Mouse (Mus musculus) megakaryocyte, embryonic 14.5 days (primary cell): ENCODE data around the gene Ino80b. TPM values are rescaled to one million over a fixed set of nuclear protein-coding genes. Genes with fewer than 3 reads are reported as not detected.
A peak's percentile ranks its signal among the peaks of the same experiment; 100 is the strongest.

Experiments
- H3K27me3 ChIP-seq: replicated peaks from 2 replicates; pipeline ENCODE3; 2012; ENCODE audit warnings: inconsistent platforms
- H3K36me3 ChIP-seq: replicated peaks from 2 replicates; pipeline ENCODE3; 2012; ENCODE audit warnings: low read length, inconsistent platforms, mixed read lengths
- H3K4me1 ChIP-seq: 2 replicates; pipeline ENCODE4 v1.6.1; 2012; ENCODE audit warnings: inconsistent platforms
- H3K4me3 ChIP-seq: replicated peaks from 2 replicates; pipeline ENCODE3; 2012; ENCODE audit warnings: moderate library complexity, mild to moderate bottlenecking, inconsistent platforms
- H3K9me3 ChIP-seq: 2 replicates; pipeline ENCODE4 v1.6.1; 2012; ENCODE audit warnings: inconsistent platforms
- FLI1 ChIP-seq: IDR thresholded peaks from 2 replicates; pipeline ENCODE4 v1.6.1; 2012; ENCODE audit warnings: low read length, inconsistent platforms, mixed read lengths
- GATA1 ChIP-seq: IDR thresholded peaks from 3 replicates; pipeline ENCODE4 v1.6.1; 2012; ENCODE audit warnings: mixed read lengths, low read length, inconsistent platforms, borderline replicate concordance
- polyA plus RNA-seq: library from polyadenylated mRNA; stranded (reverse); fragments of >175 nt; gene quantifications from 2 replicates; pipeline ENCODE4 v1.2.3, GENCODE M21; 2012; ENCODE audit warnings: low replicate concordance; ENCODE audit not compliant: insufficient read depth

Gene Ino80b
- polyA plus RNA-seq, 1 experiment, result 201 TPM

GRCm38 (mm10) chr6:83092416-83093127 lies 32.7 kb downstream of the Ino80b start:
- Histone ChIP-seq H3K27me3 (peaks cover 49% of the 10 kb centered on the region), H3K4me1 (peaks cover 29% of the 10 kb centered on the region), H3K36me3 (no peaks in the 10 kb centered on the region), H3K9me3 (peaks cover 7% of the 10 kb centered on the region), H3K4me3 (peak overlapping the region; percentile 29)
- TF ChIP-seq FLI1 (no peak), GATA1 (no peak)

- Histone ChIP-seq H3K4me3 (peak overlapping the region; percentile 89), H3K36me3 (peaks cover under 1% of the 10 kb centered on the region), H3K4me1 (peaks cover 38% of the 10 kb centered on the region), H3K9me3 (no peaks in the 10 kb centered on the region), H3K27me3 (peaks cover 79% of the 10 kb centered on the region)
- no peak for TF ChIP-seq GATA1
- no peak for TF ChIP-seq FLI1
Measured at GRCm38 (mm10) chr6:83087926-83088260, 37.3 kb downstream of the Ino80b start.

DNA sequence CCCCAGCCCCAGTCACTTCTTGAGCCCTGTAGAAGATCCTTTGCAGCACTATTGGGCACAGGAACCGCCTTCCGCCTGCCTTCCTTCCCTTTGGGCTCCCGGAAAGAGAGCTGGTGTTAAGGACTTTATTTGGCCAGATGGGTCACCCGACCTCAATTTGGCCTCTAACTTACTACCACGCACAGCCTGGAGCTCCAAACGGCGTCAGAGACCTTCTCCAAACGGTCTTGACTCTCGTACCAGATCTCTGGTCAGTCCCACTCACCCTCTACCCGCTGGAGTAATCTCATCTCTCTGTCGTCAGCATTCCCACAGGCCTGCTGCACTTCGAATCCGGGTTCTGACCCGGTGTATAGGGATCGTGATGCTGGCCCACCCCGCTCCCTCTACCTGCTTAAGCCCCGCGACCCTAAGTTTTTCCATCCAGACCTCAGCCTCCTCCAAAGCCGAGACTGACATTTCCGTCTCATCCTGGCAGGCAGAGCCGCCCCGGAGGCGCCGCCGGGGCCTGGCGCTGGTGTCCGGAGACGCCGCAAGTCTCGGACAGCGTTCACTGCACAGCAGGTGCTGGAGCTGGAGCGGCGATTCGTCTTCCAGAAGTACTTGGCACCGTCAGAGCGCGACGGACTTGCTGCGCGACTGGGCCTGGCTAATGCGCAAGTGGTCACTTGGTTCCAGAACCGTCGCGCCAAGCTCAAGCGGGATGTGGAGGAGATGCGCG lies 37.9 kb downstream of the Ino80b start:
- no peak for TF ChIP-seq FLI1
- no peak for TF ChIP-seq GATA1
- Histone ChIP-seq H3K9me3 (no peaks in the 10 kb centered on the region), H3K4me1 (peaks cover 32% of the 10 kb centered on the region), H3K4me3 (peak overlapping the region; percentile 89), H3K36me3 (peaks cover 6% of the 10 kb centered on the region), H3K27me3 (peaks cover 78% of the 10 kb centered on the region)

- H3K4me1 ChIP-seq, result peaks cover 31% of the 10 kb centered on the region
- TF ChIP-seq GATA1 (no peak), FLI1 (no peak)
- H3K9me3 ChIP-seq, result no peaks in the 10 kb centered on the region
- H3K4me3 ChIP-seq, result peak within 1 kb of the TSS; percentile 89
- peaks cover 78% of the 10 kb centered on the region for H3K27me3 ChIP-seq
- H3K36me3 ChIP-seq, result peaks cover 13% of the 10 kb centered on the region
Measured at GRCm38 (mm10) chr6:83086121-83087035, 38.9 kb downstream of the Ino80b start, which contains the start of gene Lbx2. Gene Lbx2, plus strand, starts transcription at chr6:83086367.

GRCm38 (mm10) chr6:83084477-83084876 lies 40.8 kb downstream of the Ino80b start:
- Histone ChIP-seq H3K9me3 (no peaks in the 10 kb centered on the region), H3K36me3 (peaks cover 32% of the 10 kb centered on the region), H3K4me1 (peaks cover 37% of the 10 kb centered on the region), H3K4me3 (no peak overlapping the region), H3K27me3 (peaks cover 62% of the 10 kb centered on the region)
- TF ChIP-seq FLI1, result no peak
- no peak for TF ChIP-seq GATA1

GRCm38 (mm10) chr6:83083497-83083896 lies 41.7 kb downstream of the Ino80b start:
- no peak for TF ChIP-seq FLI1
- TF ChIP-seq GATA1, result no peak
- no peaks in the 10 kb centered on the region for H3K9me3 ChIP-seq
- H3K27me3 ChIP-seq, result peaks cover 56% of the 10 kb centered on the region
- peaks cover 45% of the 10 kb centered on the region for H3K4me1 ChIP-seq
- H3K36me3 ChIP-seq, result peaks cover 32% of the 10 kb centered on the region
- no peak overlapping the region for H3K4me3 ChIP-seq

- H3K4me3 ChIP-seq, result no peak overlapping the region
- TF ChIP-seq FLI1 (no peak), GATA1 (no peak)
- H3K36me3 ChIP-seq, result peaks cover 32% of the 10 kb centered on the region
- peaks cover 28% of the 10 kb centered on the region for H3K4me1 ChIP-seq
- H3K27me3 ChIP-seq, result peaks cover 34% of the 10 kb centered on the region
- no peaks in the 10 kb centered on the region for H3K9me3 ChIP-seq
Measured at GRCm38 (mm10) chr6:83080210-83080609, 45.0 kb downstream of the Ino80b start.

GRCm38 (mm10) chr6:83078324-83078858 lies 46.8 kb downstream of the Ino80b start:
- peaks cover 31% of the 10 kb centered on the region for H3K27me3 ChIP-seq
- H3K36me3 ChIP-seq, result peaks cover 32% of the 10 kb centered on the region
- TF ChIP-seq FLI1 (peak; percentile 63), GATA1 (peak; percentile 88)
- peak overlapping the region; percentile 99 for H3K4me3 ChIP-seq
- no peaks in the 10 kb centered on the region for H3K9me3 ChIP-seq
- peaks cover 23% of the 10 kb centered on the region for H3K4me1 ChIP-seq

GRCm38 (mm10) chr6:83077630-83078323 lies 47.5 kb downstream of the Ino80b start, which contains the start of gene Pcgf1:
Gene Pcgf1, plus strand, starts transcription at chr6:83077869.
- Histone ChIP-seq H3K27me3 (peaks cover 32% of the 10 kb centered on the region), H3K9me3 (no peaks in the 10 kb centered on the region)
- TF ChIP-seq FLI1, result no peak
- no peak for TF ChIP-seq GATA1

More at GRCm38 (mm10) chr6:83077630-83078323, 47.5 kb downstream of the Ino80b start, which contains the start of gene Pcgf1:
- Histone ChIP-seq H3K36me3 (peaks cover 30% of the 10 kb centered on the region), H3K4me1 (peaks cover 23% of the 10 kb centered on the region), H3K4me3 (peak within 1 kb of the TSS; percentile 99)
